Mouse (Mus musculus) hindbrain, embryonic 11.5 days (tissue): Measurements from ENCODE around the gene Wdr24. TPM values are rescaled to one million over a fixed set of nuclear protein-coding genes. Genes with fewer than 3 reads are reported as not detected.

Experiments used
- ATAC-seq: fragments of 200-750 bp; cut with Nextera tagmentation; 2 replicates; pipeline ENCODE4 v1.8.0; 2017; ENCODE audit warnings: mild to moderate bottlenecking, moderate TSS enrichment, moderate library complexity; ENCODE audit not compliant: low FRiP score
- DNase-seq: peaks from one replicate; pipeline ENCODE4 v3.0.0-alpha.2; 2015; ENCODE audit warnings: low spot score
- H3K27ac ChIP-seq: fragments of 300-500 bp; sonication (generic); 2 replicates; pipeline ENCODE4 v1.5.1; 2014; ENCODE audit warnings: mild to moderate bottlenecking, low read depth, low read length
- H3K27me3 ChIP-seq: fragments of 300-500 bp; sonication (generic); 2 replicates; pipeline ENCODE4 v1.6.1; 2014; ENCODE audit warnings: mild to moderate bottlenecking, low read length, moderate library complexity, mixed read lengths; ENCODE audit not compliant: control insufficient read depth, insufficient read depth
- H3K36me3 ChIP-seq: fragments of 300-500 bp; sonication (generic); 2 replicates; pipeline ENCODE4 v1.6.1; 2014; ENCODE audit warnings: mild to moderate bottlenecking, low read length, moderate library complexity, mixed read lengths; ENCODE audit not compliant: control insufficient read depth, insufficient read depth
- H3K4me1 ChIP-seq: fragments of 300-500 bp; sonication (generic); replicated peaks from 2 replicates; pipeline ENCODE4 v1.6.1; 2014; ENCODE audit warnings: low read length, mixed read lengths; ENCODE audit not compliant: control insufficient read depth, insufficient read depth
- H3K4me2 ChIP-seq: fragments of 300-500 bp; sonication (generic); replicated peaks from 2 replicates; pipeline ENCODE4 v1.6.1; 2014; ENCODE audit warnings: mild to moderate bottlenecking, low read depth, low read length
- H3K4me3 ChIP-seq: fragments of 300-500 bp; sonication (generic); 2 replicates; pipeline ENCODE4 v1.5.1; 2014; ENCODE audit warnings: low read depth, low read length
- H3K9ac ChIP-seq: fragments of 300-500 bp; sonication (generic); 2 replicates; pipeline ENCODE4 v1.6.1; 2014; ENCODE audit warnings: low read depth, low read length
- H3K9me3 ChIP-seq: fragments of 300-500 bp; sonication (generic); 2 replicates; pipeline ENCODE4 v1.6.1; 2016; ENCODE audit warnings: low read length; ENCODE audit not compliant: control insufficient read depth
- WGBS: fragments of 180-500 bp; shearing (Covaris S2); extraction: QIAGEN DNeasy Blood & Tissue Kit; methylation state at CpG from one replicate; pipeline ENCODE4 v1.1.7; 2014; 5-methylcytosine and 5-hydroxymethylcytosine counted together
- polyA plus RNA-seq: library from polyadenylated mRNA; unstranded; fragments of >200 nt; fragmentation: Nextera tagmentation; extraction: Ambion mirVana; gene quantifications from 2 replicates; pipeline ENCODE4 v1.2.1, GENCODE M21; 2014

Wdr24 gene
- polyA plus RNA-seq, 1 experiment from 2014 or later: 22.0 TPM

DNA sequence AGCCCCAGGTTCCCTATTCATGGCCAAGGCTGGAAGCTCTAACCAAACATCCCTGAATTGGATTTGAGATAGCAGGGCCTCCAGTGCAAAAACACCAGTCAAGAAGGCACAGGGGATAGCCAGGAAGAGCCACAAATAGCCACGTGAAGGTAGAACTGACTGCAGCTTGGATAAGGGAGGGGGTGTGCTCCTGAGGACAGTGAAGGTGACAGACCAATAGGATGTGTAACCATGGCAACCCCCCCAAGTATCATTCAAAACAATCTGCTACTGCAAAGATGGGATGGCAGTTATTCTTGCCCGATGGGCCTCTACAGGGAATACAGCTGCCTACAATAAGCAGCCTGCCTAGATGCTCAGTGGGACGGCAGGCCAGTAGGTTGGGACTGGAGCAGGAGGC, 14.1 kb downstream of the Wdr24 start:
- Histone ChIP-seq H3K27ac (peak overlapping the region; percentile 66), H3K4me1 (peaks cover 29% of the 10 kb centered on the region), H3K4me3 (no peak overlapping the region), H3K9ac (no peak overlapping the region; the same call in 1 of the 2 replicates), H3K36me3 (peaks cover 27% of the 10 kb centered on the region), H3K27me3 (no peaks in the 10 kb centered on the region), H3K4me2 (peak overlapping the region; percentile 76; the same call in 1 of the 2 replicates), H3K9me3 (no peaks in the 10 kb centered on the region)
- ATAC-seq (no peak), DNase-seq (peak; percentile 47)
- WGBS: 28% methylated on average over 3 of the region's 3 CpGs

- no peak overlapping the region for H3K4me2 ChIP-seq
- WGBS: 86% methylated on average over 4 of the region's 4 CpGs
- DNase-seq (no peak), ATAC-seq (no peak)
- H3K27me3 ChIP-seq: no peaks in the 10 kb centered on the region
- H3K4me3 ChIP-seq: no peak overlapping the region
- peak overlapping the region; percentile 27; the same call in 1 of the 2 replicates for H3K27ac ChIP-seq
- no peaks in the 10 kb centered on the region for H3K9me3 ChIP-seq
- H3K36me3 ChIP-seq: peaks cover 27% of the 10 kb centered on the region
- no peak overlapping the region for H3K9ac ChIP-seq
- peaks cover 28% of the 10 kb centered on the region for H3K4me1 ChIP-seq
Measured at GRCm38 (mm10) chr17:25838904-25839303, 15.5 kb downstream of the Wdr24 start.

- peaks cover 27% of the 10 kb centered on the region for H3K36me3 ChIP-seq
- no peak overlapping the region for H3K27ac ChIP-seq
- no peak overlapping the region for H3K4me2 ChIP-seq
- ATAC-seq (no peak), DNase-seq (no peak)
- H3K4me1 ChIP-seq: peaks cover 21% of the 10 kb centered on the region
- H3K27me3 ChIP-seq: no peaks in the 10 kb centered on the region
- 84% methylated on average over 14 of the region's 14 CpGs for WGBS
- no peak overlapping the region for H3K4me3 ChIP-seq
- no peak overlapping the region for H3K9ac ChIP-seq
- H3K9me3 ChIP-seq: no peaks in the 10 kb centered on the region
Measured at GRCm38 (mm10) chr17:25839455-25840235, 16.2 kb downstream of the Wdr24 start.

DNA sequence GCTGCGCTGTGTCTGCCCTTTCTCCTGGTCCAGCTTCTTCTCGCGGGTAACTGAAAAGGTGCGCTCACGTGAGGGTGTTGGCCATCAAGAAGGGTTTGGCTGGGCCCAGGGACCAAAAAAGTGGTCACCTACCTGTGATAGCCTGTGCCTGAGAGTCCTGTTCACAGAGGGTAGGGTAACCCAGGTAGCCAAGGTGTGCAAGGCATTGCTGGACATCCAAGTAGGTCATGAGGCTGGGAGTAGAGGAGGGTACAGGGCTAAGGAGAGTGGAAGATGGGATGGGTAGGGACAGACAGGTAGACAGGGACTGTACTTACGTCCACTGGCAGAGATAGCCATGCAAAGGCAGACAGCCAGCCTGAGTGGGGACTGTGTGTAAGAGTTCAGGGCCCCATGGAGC, 17.1 kb downstream of the Wdr24 start:
- no peaks in the 10 kb centered on the region for H3K27me3 ChIP-seq
- peaks cover 17% of the 10 kb centered on the region for H3K4me1 ChIP-seq
- H3K9ac ChIP-seq: no peak overlapping the region
- no peak for ATAC-seq
- WGBS: 96% methylated on average over 6 of the region's 6 CpGs
- DNase-seq: no peak
- no peak overlapping the region for H3K27ac ChIP-seq
- H3K9me3 ChIP-seq: no peaks in the 10 kb centered on the region
- H3K4me3 ChIP-seq: no peak overlapping the region
- H3K36me3 ChIP-seq: peaks cover 24% of the 10 kb centered on the region
- no peak overlapping the region for H3K4me2 ChIP-seq

GRCm38 (mm10) chr17:25841117-25841880, 17.9 kb downstream of the Wdr24 start, which contains the start of gene Gm20683:
TSS of gene Gm20683 (minus strand) at chr17:25841763.
- DNase-seq: no peak
- H3K4me1 ChIP-seq: peaks cover 13% of the 10 kb centered on the region
- H3K9me3 ChIP-seq: no peaks in the 10 kb centered on the region
- no peak within 1 kb of the TSS for H3K4me2 ChIP-seq
- no peak within 1 kb of the TSS for H3K9ac ChIP-seq
- H3K36me3 ChIP-seq: peaks cover 24% of the 10 kb centered on the region
- H3K27ac ChIP-seq: no peak within 1 kb of the TSS
- 94% methylated on average over 22 of the region's 22 CpGs for WGBS
- no peaks in the 10 kb centered on the region for H3K27me3 ChIP-seq
- ATAC-seq: no peak
- no peak within 1 kb of the TSS for H3K4me3 ChIP-seq

DNA sequence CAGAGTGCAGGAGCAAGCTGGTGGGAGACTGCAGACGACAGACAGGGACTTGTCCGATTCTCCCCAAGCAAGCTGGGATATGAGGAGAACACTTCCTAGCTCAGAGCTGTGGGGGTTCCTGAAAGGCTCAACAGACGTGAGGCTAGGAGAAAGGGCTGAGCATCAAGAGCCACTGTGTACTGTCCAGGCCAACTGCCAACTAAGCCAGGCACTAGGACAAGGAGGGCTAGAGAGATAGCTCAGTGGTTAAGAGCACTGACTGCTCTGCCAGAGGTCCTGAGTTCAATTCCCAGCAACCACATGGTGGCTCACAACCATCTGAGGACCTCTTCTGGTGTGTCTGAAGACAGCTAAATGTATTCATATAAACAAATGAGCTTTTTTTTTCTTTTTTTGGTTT, 19.1 kb downstream of the Wdr24 start:
- Histone ChIP-seq H3K27me3 (no peaks in the 10 kb centered on the region), H3K36me3 (peaks cover 24% of the 10 kb centered on the region), H3K4me1 (peaks cover 3% of the 10 kb centered on the region), H3K9ac (no peak overlapping the region), H3K9me3 (no peaks in the 10 kb centered on the region), H3K4me2 (no peak overlapping the region), H3K27ac (no peak overlapping the region), H3K4me3 (no peak overlapping the region)
- ATAC-seq: no peak
- no peak for DNase-seq
- 90% methylated on average over 3 of the region's 3 CpGs for WGBS

GRCm38 (mm10) chr17:25843122-25843521, 19.7 kb downstream of the Wdr24 start:
- Histone ChIP-seq H3K4me1 (no peaks in the 10 kb centered on the region; the same call in none of the 2 replicates), H3K4me2 (peak overlapping the region; percentile 67), H3K4me3 (peak overlapping the region; percentile 82), H3K27me3 (no peaks in the 10 kb centered on the region), H3K9ac (peak overlapping the region; percentile 72; the same call in 1 of the 2 replicates), H3K9me3 (no peaks in the 10 kb centered on the region), H3K36me3 (peaks cover 24% of the 10 kb centered on the region), H3K27ac (peak overlapping the region; percentile 13; the same call in 1 of the 2 replicates)
- DNase-seq (no peak), ATAC-seq (no peak)
- WGBS: 98% methylated on average over 4 of the region's 4 CpGs

- DNase-seq (no peak), ATAC-seq (peak; percentile 41; the same call in 1 of the 2 replicates)
- Histone ChIP-seq H3K27me3 (no peaks in the 10 kb centered on the region), H3K9ac (peak overlapping the region; percentile 72), H3K9me3 (no peaks in the 10 kb centered on the region), H3K4me1 (no peaks in the 10 kb centered on the region; the same call in none of the 2 replicates), H3K4me3 (peak overlapping the region; percentile 82), H3K36me3 (peaks cover 24% of the 10 kb centered on the region), H3K4me2 (peak overlapping the region; percentile 67), H3K27ac (peak overlapping the region; percentile 58; the same call in 1 of the 2 replicates)
- 4% methylated on average over 32 of the region's 38 CpGs for WGBS
Measured at GRCm38 (mm10) chr17:25843636-25844395, 20.4 kb downstream of the Wdr24 start.
